Mouse (Mus musculus) brain, embryonic 14.5 days (tissue): ENCODE data around the gene Psip1. TPM values are rescaled to one million over a fixed set of nuclear protein-coding genes. Genes with fewer than 3 reads are reported as not detected.

ENCODE experiments used
- DNase-seq: peaks from one replicate; pipeline ENCODE4 v3.0.0-alpha.2; 2011; ENCODE audit warnings: low read depth
- CTCF ChIP-seq: fragments of 200-500 bp; IDR thresholded peaks from 2 replicates; pipeline ENCODE4 v1.5.1; 2012; ENCODE audit warnings: inconsistent platforms, mild to moderate bottlenecking, moderate library complexity, borderline replicate concordance; ENCODE audit not compliant: insufficient read depth, insufficient read length; ENCODE audit errors: extremely low read depth
- POLR2A ChIP-seq: fragments of 200-500 bp; IDR thresholded peaks from 2 replicates; pipeline ENCODE4 v1.6.1; 2012; ENCODE audit warnings: mild to moderate bottlenecking, inconsistent platforms, borderline replicate concordance; ENCODE audit not compliant: poor library complexity, insufficient read depth, insufficient read length, severe bottlenecking; ENCODE audit errors: extremely low read depth
- polyA plus RNA-seq: library from polyadenylated mRNA; depleted of rRNA; stranded (reverse); fragments of >200 nt; gene quantifications from 2 replicates; pipeline ENCODE4 v1.2.3, GENCODE M21; 2012; rRNA removed

The Psip1 gene
- polyA plus RNA-seq, 1 experiment = 298 TPM

- no peak for TF ChIP-seq POLR2A
- TF ChIP-seq CTCF = no peak
- DNase-seq = no peak
These were observed 74.2 kb downstream of the Psip1 start for GRCm38 (mm10) chr4:83412060-83412459.

GRCm38 (mm10) chr4:83409867-83410505 is 76.3 kb downstream of the Psip1 start:
- TF ChIP-seq CTCF (no peak), POLR2A (no peak)
- DNase-seq = peak; percentile 67

- TF ChIP-seq POLR2A (no peak), CTCF (no peak)
- no peak for DNase-seq
These were observed 78.6 kb downstream of the Psip1 start for GRCm38 (mm10) chr4:83407688-83408087.

Other genes with a start within 250 kb of the Psip1 start
- gene Ttc39b, start 162.2 kb downstream of the Psip1 start, polyA plus RNA-seq = 6.2 and 10.6 TPM in 2 replicates
- gene Snapc3, start 68.7 kb downstream of the Psip1 start, polyA plus RNA-seq = 58.4 and 77.0 TPM in 2 replicates
- gene Ccdc171, start 39.1 kb upstream of the Psip1 start, polyA plus RNA-seq = 4.9 and 5.4 TPM in 2 replicates